Mouse (Mus musculus) midbrain, embryonic 16.5 days (tissue): ENCODE measurements around the gene Fbxo36. TPM values are rescaled to one million over a fixed set of nuclear protein-coding genes. Genes with fewer than 3 reads are reported as not detected.
A peak's percentile ranks its signal among the peaks of the same experiment; 100 is the strongest.

ENCODE experiments used
- ATAC-seq: fragments of 200-750 bp; cut with Nextera tagmentation; 2 replicates; pipeline ENCODE4 v1.8.0; 2017; ENCODE audit warnings: moderate TSS enrichment
- H3K27ac ChIP-seq: fragments of 300-500 bp; sonication (generic); 2 replicates; pipeline ENCODE4 v1.5.1; 2014; ENCODE audit warnings: mild to moderate bottlenecking, low read length, mixed read lengths
- H3K27me3 ChIP-seq: fragments of 300-500 bp; sonication (generic); 2 replicates; pipeline ENCODE4 v1.6.1; 2014; ENCODE audit warnings: low read depth, low read length, mixed read lengths; ENCODE audit not compliant: control insufficient read depth, insufficient read depth
- H3K36me3 ChIP-seq: fragments of 300-500 bp; sonication (generic); 2 replicates; pipeline ENCODE4 v1.6.1; 2014; ENCODE audit warnings: mild to moderate bottlenecking, low read length, moderate library complexity, mixed read lengths; ENCODE audit not compliant: control insufficient read depth, insufficient read depth
- H3K4me1 ChIP-seq: fragments of 300-500 bp; sonication (generic); 2 replicates; pipeline ENCODE4 v1.6.1; 2014; ENCODE audit warnings: mild to moderate bottlenecking, low read length, mixed read lengths; ENCODE audit not compliant: control insufficient read depth, insufficient read depth
- H3K4me2 ChIP-seq: fragments of 300-500 bp; sonication (generic); 2 replicates; pipeline ENCODE4 v1.6.1; 2014; ENCODE audit warnings: mild to moderate bottlenecking, low read length, mixed read lengths
- H3K4me3 ChIP-seq: fragments of 300-500 bp; sonication (generic); 2 replicates; pipeline ENCODE4 v1.5.1; 2014; ENCODE audit warnings: low read depth, mild to moderate bottlenecking, low read length, moderate library complexity, mixed read lengths
- H3K9ac ChIP-seq: fragments of 300-500 bp; sonication (generic); 2 replicates; pipeline ENCODE4 v1.6.1; 2014; ENCODE audit warnings: low read depth, low read length, mixed read lengths
- H3K9me3 ChIP-seq: fragments of 300-500 bp; sonication (generic); replicated peaks from 2 replicates; pipeline ENCODE4 v1.6.1; 2014; ENCODE audit warnings: mild to moderate bottlenecking, low read length, mixed read lengths; ENCODE audit not compliant: control insufficient read depth, poor library complexity, severe bottlenecking
- WGBS: fragments of 180-500 bp; shearing (Covaris S2); extraction: QIAGEN DNeasy Blood & Tissue Kit; methylation state at CpG from one replicate; pipeline ENCODE4 v1.1.7; 2014; 5-methylcytosine and 5-hydroxymethylcytosine counted together
- polyA plus RNA-seq: library from polyadenylated mRNA; unstranded; fragments of >200 nt; fragmentation: Nextera tagmentation; extraction: Ambion mirVana; gene quantifications from 2 replicates; pipeline ENCODE4 v1.2.1, GENCODE M21; 2015

Gene Fbxo36
- 6.0 and 6.6 TPM in 2 replicates for polyA plus RNA-seq

DNA sequence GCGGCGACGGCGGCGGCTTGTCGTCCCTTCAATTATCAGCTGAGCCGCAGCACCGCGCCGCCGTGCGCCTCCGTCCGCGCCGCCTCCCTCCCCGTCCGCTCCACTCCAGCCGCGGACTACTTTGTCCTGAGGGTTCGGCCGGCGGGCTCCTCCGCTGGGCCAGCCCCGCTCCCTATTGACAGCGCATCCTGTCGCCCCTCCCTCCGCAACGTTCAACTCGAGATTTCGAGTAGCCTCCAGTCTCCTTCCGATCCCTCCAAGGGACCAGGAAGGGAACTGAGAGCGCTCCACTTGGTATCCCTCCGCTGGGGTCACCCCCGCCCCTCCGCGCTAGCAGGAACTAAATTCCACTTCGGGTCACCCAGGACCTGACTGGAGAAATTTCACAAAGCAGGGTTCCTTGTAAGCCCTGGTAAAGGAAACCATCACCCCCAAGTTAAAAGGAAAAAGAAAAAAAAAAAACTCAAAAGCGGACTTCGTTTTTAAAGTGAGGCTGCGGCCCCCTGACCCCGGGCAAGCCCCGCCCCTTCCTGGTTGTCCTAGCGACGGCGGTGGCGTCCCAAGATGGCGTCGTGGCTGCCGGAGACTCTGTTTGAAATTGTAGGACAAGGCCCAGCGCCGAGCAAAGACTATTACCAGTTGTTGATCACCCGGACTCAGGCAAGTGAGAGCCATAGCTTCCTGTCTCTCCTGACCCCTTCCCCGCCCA is at the start of gene Fbxo36:
Gene Fbxo36, plus strand, starts transcription at position 533 of the 709 bp plus-strand sequence.
- H3K4me2 ChIP-seq, result peak within 1 kb of the TSS; percentile 82
- H3K27ac ChIP-seq, result peak within 1 kb of the TSS; percentile 95
- peak within 1 kb of the TSS; percentile 96 for H3K4me3 ChIP-seq
- peaks cover 26% of the 10 kb centered on the region for H3K4me1 ChIP-seq
- WGBS, result under 1% methylated on average over 51 of the region's 54 CpGs
- H3K27me3 ChIP-seq, result no peaks in the 10 kb centered on the region
- H3K9me3 ChIP-seq, result no peaks in the 10 kb centered on the region
- H3K36me3 ChIP-seq, result peaks cover 3% of the 10 kb centered on the region; the same call in 1 of the 2 replicates
- H3K9ac ChIP-seq, result peak within 1 kb of the TSS; percentile 96
- peak; percentile 82 for ATAC-seq

DNA sequence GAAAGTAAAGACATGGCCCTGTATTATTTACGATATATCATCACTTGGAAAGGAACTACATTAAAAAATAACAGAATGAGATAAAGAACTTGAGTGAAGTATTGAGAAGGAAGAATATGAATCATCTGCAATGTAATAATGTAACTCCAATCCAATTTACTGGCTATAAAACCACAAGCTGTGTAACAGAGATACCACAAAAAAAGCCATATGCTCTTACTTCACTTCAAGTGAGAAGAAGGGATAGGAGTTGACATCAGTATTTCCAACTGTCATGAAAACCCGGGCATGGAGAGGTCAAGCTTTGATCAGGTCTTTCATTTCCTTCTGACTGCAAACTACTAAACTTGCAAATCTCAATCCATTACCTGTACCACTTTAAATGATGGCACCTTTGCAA is 48.2 kb upstream of the Fbxo36 start:
- H3K4me1 ChIP-seq, result no peaks in the 10 kb centered on the region
- no peak for ATAC-seq
- H3K27me3 ChIP-seq, result no peaks in the 10 kb centered on the region
- no peaks in the 10 kb centered on the region for H3K9me3 ChIP-seq
- no peak overlapping the region for H3K27ac ChIP-seq
- 93% methylated on average over 2 of the region's 2 CpGs for WGBS
- H3K4me3 ChIP-seq, result no peak overlapping the region
- H3K36me3 ChIP-seq, result 0 out of 2 replicates have a peak, but pooled peaks cover 12% of the 10 kb centered on the region
- H3K9ac ChIP-seq, result no peak overlapping the region
- H3K4me2 ChIP-seq, result no peak overlapping the region

- Histone ChIP-seq H3K4me1 (no peaks in the 10 kb centered on the region), H3K4me3 (no peak overlapping the region), H3K4me2 (no peak overlapping the region), H3K9ac (no peak overlapping the region), H3K27ac (no peak overlapping the region), H3K9me3 (no peaks in the 10 kb centered on the region), H3K36me3 (0 out of 2 replicates have a peak, but pooled peaks cover 9% of the 10 kb centered on the region), H3K27me3 (no peaks in the 10 kb centered on the region)
- no peak for ATAC-seq
- WGBS, result 94% methylated on average over 7 of the region's 7 CpGs
Observed at GRCm38 (mm10) chr1:84795335-84795734, 44.3 kb upstream of the Fbxo36 start.

DNA sequence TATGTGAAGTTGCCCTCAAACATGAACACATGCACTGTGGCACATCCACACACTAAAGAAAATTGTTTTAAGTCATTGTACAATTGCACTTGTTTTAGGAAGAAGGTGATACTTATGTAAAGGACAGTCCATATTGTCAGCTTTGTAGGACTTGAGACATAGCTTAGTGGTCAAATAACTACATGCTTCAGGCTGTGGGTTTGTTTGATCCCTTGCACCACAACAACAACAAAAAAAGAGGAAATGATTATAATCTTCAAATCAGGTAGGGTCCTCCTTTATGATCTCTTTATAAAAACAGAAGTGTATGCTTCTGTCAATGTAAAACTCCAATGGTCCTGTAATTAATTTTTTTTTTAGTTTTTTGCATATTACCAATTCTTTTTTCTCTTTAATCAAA is 40.5 kb upstream of the Fbxo36 start:
- H3K4me1 ChIP-seq, result no peaks in the 10 kb centered on the region
- no peak for ATAC-seq
- H3K4me2 ChIP-seq, result no peak overlapping the region
- no peaks in the 10 kb centered on the region for H3K9me3 ChIP-seq
- H3K27me3 ChIP-seq, result no peaks in the 10 kb centered on the region
- no peaks in the 10 kb centered on the region for H3K36me3 ChIP-seq
- H3K27ac ChIP-seq, result no peak overlapping the region
- H3K4me3 ChIP-seq, result no peak overlapping the region
- no peak overlapping the region for H3K9ac ChIP-seq

GRCm38 (mm10) chr1:84803788-84804187 is 35.9 kb upstream of the Fbxo36 start:
- no peak overlapping the region for H3K9ac ChIP-seq
- H3K27me3 ChIP-seq, result no peaks in the 10 kb centered on the region
- no peaks in the 10 kb centered on the region for H3K9me3 ChIP-seq
- no peak overlapping the region for H3K4me3 ChIP-seq
- H3K4me1 ChIP-seq, result no peaks in the 10 kb centered on the region
- no peak overlapping the region for H3K4me2 ChIP-seq
- 82% methylated on average over 1 of the region's 1 CpGs for WGBS
- H3K36me3 ChIP-seq, result no peaks in the 10 kb centered on the region
- ATAC-seq, result no peak
- no peak overlapping the region for H3K27ac ChIP-seq

DNA sequence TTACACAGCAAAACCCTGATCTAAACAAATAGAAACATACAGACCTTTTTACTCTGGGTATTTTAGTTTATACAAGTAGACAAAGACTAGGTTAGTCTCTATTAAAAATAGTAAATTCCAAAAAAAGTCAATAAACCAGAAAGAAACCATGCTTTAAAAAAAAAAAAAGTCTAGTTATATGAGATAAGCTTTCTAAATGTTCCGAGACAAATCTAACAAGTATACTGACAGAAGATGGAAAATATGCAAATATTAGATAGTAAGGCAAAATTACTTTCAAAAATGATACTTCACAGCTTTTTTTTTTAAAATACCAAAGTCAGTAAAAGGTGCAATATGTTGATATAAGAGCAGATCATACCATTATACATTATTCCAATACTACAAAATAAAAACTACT is 22.0 kb upstream of the Fbxo36 start:
- whole genome bisulfite sequencing, result 98% methylated on average over 1 of the region's 1 CpGs
- Histone ChIP-seq H3K4me1 (no peaks in the 10 kb centered on the region), H3K27ac (no peak overlapping the region), H3K27me3 (no peaks in the 10 kb centered on the region), H3K36me3 (peaks cover 2% of the 10 kb centered on the region; the same call in 1 of the 2 replicates), H3K4me3 (no peak overlapping the region), H3K9ac (no peak overlapping the region), H3K4me2 (no peak overlapping the region), H3K9me3 (no peaks in the 10 kb centered on the region)
- no peak for ATAC-seq

GRCm38 (mm10) chr1:84825091-84825490 is 14.6 kb upstream of the Fbxo36 start:
- Histone ChIP-seq H3K4me3 (no peak overlapping the region), H3K27me3 (no peaks in the 10 kb centered on the region), H3K27ac (no peak overlapping the region), H3K9ac (no peak overlapping the region), H3K4me2 (no peak overlapping the region), H3K36me3 (no peaks in the 10 kb centered on the region), H3K4me1 (no peaks in the 10 kb centered on the region), H3K9me3 (no peaks in the 10 kb centered on the region)
- ATAC-seq, result no peak
- WGBS, result 92% methylated on average over 2 of the region's 2 CpGs

GRCm38 (mm10) chr1:84837523-84838145 is 2.0 kb upstream of the Fbxo36 start:
- Histone ChIP-seq H3K4me2 (peak overlapping the region; percentile 71), H3K9me3 (no peaks in the 10 kb centered on the region), H3K27me3 (no peaks in the 10 kb centered on the region), H3K36me3 (no peaks in the 10 kb centered on the region), H3K4me3 (peak overlapping the region; percentile 96), H3K27ac (no peak overlapping the region), H3K4me1 (peaks cover 26% of the 10 kb centered on the region), H3K9ac (peak overlapping the region; percentile 96)
- no peak for ATAC-seq
- 9% methylated on average over 20 of the region's 20 CpGs for WGBS

DNA sequence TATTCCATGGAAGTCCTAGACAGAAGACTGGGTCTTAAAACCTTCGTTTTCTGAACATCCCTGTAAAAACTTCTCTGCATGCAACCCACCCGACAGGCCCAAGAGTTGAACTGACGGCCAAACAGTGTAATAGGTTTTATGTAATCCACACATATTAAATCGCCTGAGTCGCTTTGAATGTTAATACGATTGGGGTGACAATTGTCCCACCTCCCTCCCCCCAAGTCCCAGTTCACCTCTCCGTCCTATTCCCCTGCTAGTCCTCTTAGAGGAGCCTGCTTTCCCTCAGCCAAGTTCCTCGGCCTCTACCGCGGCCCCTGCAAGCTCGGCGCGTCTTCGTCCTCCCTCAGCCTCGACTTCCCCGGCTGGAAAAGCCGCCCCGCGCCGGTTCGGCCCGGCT is 1.5 kb upstream of the Fbxo36 start:
- Histone ChIP-seq H3K4me3 (peak overlapping the region; percentile 96), H3K9me3 (no peaks in the 10 kb centered on the region), H3K36me3 (peaks cover 3% of the 10 kb centered on the region; the same call in 1 of the 2 replicates), H3K9ac (peak overlapping the region; percentile 96), H3K4me1 (peaks cover 26% of the 10 kb centered on the region), H3K4me2 (peak overlapping the region; percentile 71), H3K27me3 (no peaks in the 10 kb centered on the region), H3K27ac (peak overlapping the region; percentile 95)
- ATAC-seq, result peak; percentile 19; the same call in 1 of the 2 replicates
- 0% methylated on average over 18 of the region's 22 CpGs for WGBS
